Mouse (Mus musculus) NIH3T3 (cell line): ENCODE measurements at regions not wholly inside any gene's neighbourhood (a gene's known extent, or its start where the extent isn't known, plus 50 kb on each side); places are given as distances from the start of the nearest gene placed in this dataset.
A peak's percentile ranks its signal among the peaks of the same experiment; 100 is the strongest.

Experiments used
- DNase-seq: peaks from one replicate; pipeline ENCODE4 v3.0.0-alpha.2; 2012; ENCODE audit warnings: low read depth

GRCm38 (mm10) chr2:6263565-6263964 lies 50.7 kb upstream of the Echdc3 start:
- DNase-seq, result no peak

GRCm38 (mm10) chr2:6264085-6264783 lies 51.4 kb upstream of the Echdc3 start:
- no peak for DNase-seq

DNA sequence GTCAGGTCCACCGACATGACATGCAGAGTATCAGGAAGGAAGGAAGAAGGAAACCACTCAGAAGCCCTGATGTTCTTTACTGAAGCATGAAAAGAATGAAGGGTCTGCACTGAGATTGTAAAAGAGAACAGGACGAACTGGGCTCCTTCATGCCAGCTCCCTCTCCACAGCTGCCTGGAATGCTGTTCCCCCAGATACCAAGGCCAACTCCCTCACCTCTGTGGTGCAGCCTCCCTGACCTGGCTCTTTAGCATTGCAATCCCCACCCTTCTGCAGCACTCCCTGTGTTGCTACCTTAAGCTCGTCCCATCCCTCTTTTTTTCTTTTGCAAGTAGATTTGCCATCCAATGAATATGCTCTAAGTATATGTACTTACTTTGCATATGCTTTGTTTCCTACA lies 52.3 kb upstream of the Echdc3 start:
- no peak for DNase-seq

DNA sequence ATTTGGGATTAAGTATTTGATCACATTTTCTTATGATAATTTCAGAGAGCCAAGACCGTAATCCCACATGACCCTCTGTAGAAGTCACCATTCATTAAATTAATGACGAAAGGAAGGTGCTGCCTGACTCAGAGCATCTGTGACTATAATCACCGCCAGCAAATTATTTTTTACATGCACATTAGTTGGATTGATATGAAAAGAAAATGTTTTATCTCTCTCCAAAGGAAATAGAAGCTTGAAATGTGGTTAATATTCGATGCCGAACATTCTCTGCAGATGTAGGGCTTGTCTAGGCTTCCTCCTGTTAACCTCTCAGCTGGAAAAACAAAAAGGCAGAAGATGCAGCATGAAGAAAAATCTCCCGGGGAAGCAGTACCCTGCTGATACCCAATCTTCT lies 54.2 kb upstream of the Echdc3 start:
- no peak for DNase-seq

GRCm38 (mm10) chr2:6267537-6267936 lies 54.7 kb upstream of the Echdc3 start:
- DNase-seq, result peak; percentile 86

GRCm38 (mm10) chr2:6272514-6272913 lies 50.0 kb upstream of the Usp6nl start:
- DNase-seq, result no peak
